Mouse (Mus musculus): ENCODE data around the gene Map3k6. TPM values are rescaled to one million over a fixed set of nuclear protein-coding genes. Genes with fewer than 3 reads are reported as not detected.

Gene Map3k6
- total RNA-seq, 2 experiments from 2014 or later: 22.5 to 30.1 TPM

DNA sequence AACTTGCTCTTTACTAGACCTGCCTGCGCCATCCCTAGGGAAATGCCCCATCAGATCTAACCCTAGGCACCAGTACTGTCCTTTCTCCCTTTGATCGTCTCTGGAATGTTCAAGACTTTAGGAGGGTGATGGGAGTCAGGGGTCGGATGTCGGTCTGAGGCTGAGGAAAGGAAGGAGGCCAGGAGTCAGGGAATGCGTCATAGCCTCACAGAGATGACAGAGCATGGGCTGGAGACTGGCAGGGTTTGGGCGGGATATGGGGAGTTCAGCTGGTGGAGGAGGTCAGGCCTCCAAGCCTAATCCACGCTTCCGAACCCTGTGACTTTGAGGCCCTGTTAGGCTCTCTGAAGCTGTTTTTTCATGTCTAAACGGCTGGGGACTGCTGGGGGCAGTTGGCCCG lies 27.0 kb upstream of the Map3k6 start:
- DNase-seq: no peak

DNA sequence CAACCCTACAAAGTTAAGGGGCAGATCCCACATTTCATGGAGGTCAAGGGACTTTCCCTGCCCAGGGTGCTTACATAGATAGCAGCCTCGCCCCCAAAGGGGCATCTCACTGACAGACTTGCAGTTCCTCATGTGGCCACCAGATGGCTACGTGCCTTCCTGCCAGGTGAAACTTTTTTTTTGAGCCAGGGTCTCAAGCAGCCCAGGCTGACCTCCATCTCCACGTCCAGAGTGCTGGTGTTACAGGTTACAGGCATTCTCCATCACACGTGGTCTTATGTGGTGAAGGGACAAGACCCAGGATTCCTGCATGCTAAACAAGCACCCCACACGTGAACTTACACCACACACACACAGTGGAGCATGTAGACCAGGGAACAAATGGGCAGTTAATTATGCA lies 23.0 kb upstream of the Map3k6 start:
- peak in 1 of 2 experiments; percentile 78 for DNase-seq

DNA sequence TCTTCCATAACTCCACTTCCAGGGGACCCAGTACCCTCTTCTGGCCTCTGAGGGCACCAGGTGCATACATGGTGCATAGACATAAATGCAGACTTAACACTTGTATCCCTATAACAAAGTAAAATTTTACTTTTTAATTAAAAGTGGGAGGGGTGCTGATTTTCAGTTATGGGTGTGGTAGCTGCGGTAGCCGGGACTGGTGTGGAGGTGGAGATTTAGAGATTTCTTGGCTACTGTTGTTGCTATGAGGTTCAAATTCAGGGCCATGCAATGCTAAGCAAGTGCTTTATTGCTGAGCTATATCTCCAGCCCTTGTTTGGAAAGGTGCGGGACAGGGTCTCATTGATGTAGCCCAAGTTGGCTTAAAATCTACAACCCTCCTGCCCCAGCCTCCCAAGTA lies 21.9 kb upstream of the Map3k6 start:
- no peak for DNase-seq

DNA sequence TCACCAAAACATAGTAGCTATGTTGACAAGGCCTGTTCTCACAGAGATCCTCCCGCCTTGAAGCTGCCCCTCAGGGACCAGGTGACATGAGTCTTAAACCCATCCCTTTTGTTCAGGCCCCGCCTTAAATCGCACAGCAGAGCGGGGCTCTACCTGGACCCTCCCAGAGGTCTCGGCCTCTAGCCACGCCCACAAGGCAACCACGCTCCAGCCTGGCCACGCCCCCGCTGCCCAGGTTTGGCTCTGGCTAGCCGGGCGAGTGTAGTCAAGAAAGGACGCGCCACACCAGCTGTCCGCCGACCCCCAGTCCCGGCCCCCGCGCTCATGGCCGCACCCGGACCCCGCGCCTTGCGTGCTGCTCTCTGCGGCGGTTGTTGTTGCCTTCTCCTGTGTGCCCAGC lies 20.0 kb upstream of the Map3k6 start:
- no peak for DNase-seq

DNA sequence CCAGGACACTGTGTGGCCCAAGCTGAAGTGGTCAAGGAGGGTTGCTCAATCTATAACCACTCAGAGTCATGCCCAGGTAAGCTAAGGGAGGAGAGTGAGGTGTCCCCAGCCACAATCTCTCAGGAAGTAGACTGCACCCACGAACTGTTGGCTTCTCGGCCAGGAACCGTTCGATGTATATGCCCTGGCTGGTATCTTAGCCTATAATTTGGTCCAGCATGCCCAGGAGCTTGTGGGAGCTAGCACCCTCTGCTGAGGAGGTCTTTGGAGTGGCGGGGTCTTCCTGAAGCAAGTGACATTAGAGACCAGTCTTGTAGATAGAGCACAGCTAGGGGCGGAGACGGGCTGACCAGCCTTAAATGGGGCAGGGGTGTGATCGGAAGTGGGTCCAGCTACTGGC lies 18.9 kb upstream of the Map3k6 start:
- DNase-seq: no peak

DNA sequence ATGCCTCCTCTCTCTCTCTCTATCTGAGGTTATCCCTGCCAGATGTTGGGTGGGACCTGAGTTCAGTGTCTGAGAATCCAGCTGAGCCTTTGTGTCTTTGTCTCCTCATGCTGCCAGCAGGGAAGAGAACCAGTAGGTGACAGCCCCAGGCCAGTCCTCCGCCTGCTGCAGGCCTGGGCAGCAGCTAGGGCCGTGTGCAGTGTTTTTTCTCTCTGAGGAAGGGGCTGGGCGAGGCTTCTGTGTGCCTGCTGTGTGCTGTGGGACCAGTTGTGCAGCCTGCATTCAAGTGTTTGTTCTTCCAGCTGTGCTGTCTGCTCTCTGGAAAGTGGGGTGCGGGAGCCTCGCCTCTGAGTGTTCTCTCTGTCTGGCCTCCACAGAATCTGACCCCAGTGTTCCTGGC lies 16.7 kb upstream of the Map3k6 start:
- no peak for DNase-seq

DNA sequence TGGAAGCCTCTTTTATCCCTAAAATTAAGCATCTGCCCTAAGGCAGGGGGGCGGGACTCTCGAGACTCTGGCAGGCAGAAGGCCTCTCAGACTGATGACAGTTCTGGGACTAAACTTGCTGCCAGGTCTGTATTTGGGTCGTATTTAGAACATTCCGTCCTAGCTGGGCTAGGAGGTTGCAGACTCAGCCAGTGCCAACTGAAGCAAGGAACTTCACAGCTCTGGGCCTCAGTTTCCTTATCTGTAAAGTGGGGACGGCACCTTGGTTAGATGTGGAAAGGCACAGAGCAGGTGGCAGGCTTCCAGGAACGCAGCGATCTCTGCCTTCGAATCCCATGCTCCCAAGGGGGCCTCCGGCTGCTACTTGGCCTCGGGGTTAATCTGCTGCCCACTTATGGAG lies 14.5 kb upstream of the Map3k6 start:
- DNase-seq: peak; percentile 62 to 77

DNA sequence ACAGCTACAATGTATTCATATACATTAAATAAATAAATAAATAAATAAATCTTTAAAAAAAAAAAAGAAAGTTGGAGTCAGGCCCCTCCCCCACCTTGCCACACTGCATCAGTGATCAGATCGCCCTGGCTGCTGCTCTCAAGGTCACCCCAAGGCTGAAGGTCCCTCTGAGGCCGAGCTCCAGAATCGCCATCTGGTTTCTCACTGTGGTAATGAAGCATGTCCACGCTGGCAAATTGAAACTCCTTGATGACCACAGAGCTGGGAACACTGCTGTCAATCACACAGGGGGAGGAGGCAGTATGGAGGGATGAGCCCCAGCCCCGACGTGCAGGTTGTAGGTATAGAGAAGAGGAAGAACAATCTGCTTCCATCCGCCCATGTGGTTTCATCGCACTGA lies 13.0 kb upstream of the Map3k6 start:
- DNase-seq: no peak

DNA sequence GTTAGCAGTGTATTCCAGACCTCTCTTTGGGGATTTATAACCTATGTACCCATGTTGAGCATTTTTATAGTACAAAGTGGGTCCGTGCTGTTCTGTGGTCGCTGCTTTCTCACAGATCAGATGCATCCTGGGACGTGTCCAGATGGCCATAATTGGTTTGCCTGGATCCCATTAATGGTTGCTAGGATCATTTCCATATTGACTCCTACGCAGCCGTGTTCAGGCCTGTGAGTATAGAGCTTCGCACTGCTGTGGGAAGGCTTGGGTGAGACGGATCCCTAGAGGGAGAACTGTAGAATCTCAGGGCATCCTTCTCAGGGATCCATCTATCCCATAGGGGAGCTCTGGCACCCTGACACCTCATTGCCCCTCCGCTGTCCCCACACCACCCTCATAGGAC lies 11.0 kb upstream of the Map3k6 start:
- no peak for DNase-seq

DNA sequence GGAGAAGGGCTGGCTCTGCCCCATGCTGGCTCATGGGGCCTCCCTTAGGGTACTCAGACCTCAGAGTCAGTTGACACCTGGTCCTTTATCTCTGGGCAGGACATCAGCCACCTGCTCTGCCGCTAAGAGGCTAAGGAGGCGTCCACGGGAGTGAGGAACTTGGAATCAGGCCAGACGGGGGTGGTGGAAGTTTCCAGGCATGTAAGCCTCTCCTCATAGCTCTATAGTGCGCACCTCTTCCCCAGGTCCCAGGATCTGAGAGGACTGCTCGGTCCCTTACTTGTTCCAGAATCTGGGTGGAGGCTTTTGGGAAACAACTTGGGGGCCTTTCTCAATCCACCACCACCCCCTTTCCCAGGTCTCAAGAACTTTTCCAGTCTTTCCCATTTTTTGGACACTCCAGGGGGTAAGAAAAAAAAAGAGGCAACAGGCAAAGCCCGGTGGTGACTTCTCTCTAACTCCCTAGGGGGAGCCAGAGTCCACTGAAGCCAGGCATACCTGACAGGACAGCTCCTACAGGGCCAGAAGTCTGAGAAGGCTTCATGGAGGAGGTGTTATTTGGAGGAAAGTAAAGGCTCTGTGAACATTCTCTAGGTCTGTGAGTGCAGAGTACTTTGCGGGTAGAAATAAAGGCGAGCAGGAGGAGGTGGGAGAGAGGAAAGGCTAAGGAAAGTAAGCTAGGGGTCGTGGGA lies 7.2 kb upstream of the Map3k6 start:
- DNase-seq: peak; percentile 68 to 75

DNA sequence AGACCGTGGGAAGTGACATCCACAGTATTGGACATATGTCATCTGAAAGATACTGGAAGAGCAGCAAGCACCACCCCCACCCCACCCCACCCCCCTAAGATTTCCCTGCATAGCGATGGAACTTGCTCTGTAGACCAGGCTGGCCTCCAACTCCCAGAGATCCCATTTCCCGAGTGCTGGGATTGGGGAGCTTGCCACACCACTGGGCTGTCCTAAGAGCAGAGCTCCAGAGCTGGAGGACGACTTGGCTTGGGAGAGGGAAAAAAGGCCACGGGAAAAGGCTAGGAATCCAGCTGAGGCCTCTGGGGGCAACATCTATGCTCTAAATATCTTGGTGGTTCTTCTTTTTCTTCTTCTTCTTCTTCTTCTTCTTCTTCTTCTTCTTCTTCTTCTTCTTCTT lies 5.8 kb upstream of the Map3k6 start:
- DNase-seq: no peak

DNA sequence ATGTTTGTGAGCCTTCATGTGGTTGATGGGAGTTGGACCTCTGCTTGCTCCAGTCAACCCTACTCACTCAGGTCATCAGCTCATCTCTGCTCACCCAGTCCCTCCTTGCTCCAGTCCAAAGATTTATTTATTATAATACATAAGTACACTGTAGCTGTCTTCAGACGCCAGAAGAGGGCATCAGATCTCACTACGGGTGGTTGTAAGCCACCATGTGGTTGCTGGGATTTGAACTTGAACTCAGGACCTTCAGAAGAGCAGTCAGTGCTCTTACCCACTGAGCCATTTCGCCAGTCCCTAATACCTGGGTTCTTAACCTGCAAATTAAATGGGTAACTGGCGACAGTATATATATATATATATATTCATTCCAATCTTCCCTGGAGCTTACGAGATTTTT lies 5.2 kb upstream of the Map3k6 start:
- no peak for DNase-seq

DNA sequence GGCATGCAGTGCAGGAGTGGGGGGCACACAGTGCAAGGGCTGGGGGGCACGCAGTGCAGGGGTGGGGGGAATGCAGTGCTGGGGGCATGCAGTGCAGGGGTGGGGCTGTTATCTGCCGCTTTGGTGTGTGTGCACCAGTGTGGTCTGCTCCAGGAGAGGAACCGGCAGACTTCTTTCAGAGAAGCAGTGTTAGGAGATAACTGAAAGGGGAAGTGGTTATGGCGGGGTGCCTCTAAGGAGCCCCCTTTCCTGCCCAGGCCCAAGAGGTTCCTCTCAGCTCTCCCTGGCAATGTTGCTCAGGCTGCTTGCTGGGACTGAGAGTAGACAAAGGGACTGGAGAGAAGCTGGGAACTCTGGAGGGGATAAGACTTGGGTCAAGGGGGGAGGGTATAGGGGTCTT lies 2.7 kb upstream of the Map3k6 start:
- no peak for DNase-seq

DNA sequence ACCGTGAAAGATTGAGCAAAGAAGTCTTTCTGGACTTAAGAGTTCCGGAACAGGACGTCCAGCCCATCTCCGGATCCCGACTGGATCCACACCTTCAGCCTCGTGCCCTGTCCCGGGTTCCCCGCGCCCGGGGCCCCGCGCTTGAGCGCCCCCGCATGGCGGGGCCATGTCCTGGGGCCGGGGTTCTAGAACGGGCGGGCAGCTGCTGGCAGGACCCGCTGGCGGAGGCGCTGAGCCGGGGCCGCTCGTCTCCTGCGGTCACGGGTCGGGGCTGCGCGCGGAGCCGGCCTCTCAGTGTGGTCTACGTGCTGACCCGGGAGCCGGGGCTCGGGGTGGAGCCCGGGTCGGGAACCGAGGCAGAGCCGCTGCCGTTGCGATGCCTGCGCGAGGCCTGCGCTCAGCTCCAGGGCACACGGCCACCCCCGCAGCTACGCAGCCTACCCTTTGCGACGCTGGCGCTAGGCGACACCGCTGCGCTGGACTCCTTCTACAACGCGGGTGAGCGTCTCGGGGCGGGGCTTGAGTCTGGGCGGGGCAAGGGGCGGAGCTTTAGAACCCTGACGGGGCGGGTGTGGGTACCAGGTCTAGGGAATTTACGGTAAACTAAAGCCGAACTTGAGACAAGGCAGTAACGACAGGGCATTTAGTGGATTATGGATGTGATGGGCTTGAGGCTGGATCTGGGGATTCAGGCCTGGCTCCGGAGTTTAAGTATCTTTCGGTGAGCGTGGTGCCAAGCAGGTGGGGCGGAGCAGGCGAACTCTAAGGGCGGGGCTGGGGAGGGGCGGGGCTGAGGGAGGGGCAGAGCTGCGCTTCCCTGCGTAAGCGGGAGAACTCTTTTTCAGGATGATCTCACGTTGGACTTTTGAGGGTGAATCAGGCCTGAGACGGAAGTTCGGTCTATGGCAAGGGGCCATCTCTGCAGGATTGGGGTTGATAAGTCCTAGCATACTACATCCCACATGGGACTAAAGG lies 603 bp downstream of the Map3k6 start:
- peak; percentile 96 to 98 for DNase-seq

DNA sequence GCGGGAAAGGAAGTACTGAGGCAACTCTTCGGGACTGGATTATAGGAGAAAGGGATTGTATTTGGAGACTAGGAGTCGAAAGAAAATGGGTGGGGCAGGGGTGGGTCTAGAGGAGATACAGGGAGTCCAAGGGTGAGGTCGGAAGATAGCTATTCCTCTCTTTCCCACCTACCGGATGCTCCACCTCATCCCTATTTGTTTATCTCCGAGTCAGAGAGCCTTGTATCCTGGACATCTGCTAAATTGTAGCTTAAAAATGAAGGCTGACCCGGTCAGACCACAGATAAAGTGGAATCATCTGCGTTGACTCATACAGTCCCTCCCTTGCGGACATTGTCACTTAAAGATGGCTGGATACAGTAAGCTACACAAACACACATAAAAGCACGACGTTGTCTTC lies 1.3 kb downstream of the Map3k6 start:
- no peak for DNase-seq

DNA sequence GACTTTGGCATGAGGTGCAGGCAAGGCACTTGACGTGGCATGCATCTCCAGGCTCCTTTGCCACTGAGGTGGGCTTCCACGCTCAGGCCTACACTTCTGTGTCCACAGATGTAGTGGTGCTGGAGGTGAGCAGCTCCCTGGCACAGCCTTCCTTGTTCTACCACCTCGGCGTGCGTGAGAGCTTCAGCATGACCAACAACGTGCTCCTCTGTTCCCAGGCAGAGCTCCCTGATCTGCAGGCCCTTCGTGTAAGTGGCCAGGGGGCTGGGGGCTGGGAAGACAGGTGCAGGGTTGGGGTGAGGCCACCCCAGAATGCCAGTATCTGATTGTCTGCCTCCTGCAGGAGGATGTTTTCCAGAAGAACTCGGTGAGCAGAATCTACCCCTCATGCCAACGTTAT lies 2.1 kb downstream of the Map3k6 start:
- DNase-seq: no peak

DNA sequence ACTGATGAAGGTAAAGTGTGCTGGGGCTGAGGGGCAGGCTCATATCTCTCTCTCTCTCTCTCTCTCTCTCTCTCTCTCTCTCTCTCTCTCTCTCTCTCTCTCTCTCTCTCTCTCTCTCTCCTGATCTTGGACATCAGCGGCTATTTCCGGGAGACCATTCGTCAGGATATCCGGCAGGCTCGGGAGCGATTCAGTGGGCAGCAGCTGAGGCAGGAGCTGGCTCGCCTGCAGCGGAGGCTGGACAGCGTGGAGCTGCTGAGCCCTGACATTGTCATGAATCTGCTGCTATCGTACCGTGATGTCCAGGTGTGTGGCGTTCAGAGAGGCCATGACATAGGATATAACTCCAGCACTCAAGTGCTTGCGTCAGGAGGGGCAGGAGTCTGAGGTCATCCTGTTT lies 2.9 kb downstream of the Map3k6 start:
- no peak for DNase-seq

DNA sequence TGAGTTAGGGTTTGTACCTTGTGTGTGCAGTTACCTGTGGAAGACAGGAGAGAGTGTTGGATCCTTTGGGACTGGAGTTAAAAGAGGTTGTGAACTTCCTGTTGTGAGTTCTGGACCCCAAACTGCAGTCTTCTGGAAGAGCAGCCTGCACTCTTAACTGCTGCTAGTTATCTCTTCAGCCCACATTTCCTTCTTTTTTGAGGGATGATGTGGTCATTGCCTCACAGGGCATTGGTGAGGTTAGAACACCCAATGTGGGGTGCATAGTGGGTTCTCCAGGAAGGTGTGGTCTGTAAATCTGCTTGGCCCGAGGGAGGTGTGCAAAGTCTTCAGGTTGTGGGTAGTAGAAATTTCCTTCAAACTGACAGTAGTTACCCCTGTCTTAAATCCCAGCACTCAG lies 3.7 kb downstream of the Map3k6 start:
- DNase-seq: no peak

DNA sequence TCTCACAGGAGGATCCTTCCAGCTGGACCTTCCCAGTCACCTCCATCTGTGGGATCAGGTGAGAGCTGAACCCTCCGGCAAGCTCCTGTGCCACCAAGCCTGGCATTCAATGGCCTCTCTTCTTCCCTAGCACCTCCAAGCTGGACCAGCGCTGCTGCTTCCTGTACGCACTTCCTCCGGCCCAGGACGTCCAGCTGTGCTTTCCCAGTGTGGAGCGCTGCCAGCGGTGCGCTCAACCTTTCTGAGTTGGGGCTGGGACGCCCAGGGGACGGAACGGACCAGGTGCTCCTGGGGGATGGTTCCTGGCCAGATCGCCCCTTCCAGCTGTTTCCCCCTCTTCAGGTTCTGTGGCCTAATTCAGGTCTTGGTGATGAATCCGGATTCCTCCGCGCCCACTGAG lies 6.5 kb downstream of the Map3k6 start:
- DNase-seq: peak; percentile 64 to 81

DNA sequence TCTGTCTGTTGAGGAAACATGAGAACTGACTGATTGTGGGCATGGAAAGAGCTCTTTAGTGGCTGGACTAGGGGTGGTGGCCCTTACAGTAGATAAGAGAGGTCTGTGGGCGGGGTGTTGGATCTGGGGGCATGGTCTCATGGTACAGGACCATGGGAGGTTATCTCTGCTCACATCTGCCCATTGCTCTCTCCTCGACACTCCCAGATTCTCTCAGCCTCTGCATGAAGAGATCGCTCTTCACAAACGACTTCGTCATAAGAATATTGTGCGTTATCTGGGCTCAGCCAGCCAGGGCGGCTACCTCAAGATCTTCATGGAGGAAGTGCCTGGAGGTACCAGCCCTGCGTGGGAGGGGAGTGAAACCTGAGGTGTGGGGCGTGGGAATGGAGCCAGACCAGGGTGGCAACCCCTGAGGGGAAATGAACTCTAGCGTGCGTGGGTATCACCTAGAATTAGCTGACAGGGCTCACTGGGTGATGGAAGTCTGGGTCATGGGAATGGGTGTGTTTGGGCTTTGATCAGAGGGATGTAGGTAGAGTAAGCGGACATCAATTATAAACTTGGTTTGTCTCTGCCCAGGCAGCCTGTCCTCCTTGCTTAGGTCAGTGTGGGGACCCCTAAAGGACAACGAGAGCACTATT lies 7.3 kb downstream of the Map3k6 start:
- DNase-seq: no peak

DNA sequence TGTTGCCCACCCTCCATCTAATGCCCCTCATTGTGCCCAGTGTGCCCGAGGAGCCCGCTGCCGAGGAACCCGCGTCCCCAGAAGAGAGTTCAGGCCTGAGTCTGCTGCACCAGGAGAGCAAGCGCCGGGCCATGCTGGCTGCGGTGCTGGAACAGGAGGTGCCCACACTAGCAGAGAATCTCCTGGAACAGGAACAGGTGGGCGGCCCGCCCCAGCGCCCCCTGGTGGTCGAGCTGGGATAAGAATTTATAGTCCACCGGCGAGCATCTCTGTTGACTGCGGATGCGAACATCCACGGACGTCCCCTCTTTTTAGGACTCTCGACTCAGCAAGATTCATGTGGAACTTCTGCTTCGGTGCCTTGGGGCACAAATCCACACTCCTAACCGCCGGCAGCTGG lies 10.0 kb downstream of the Map3k6 start:
- peak; percentile 83 to 90 for DNase-seq

DNA sequence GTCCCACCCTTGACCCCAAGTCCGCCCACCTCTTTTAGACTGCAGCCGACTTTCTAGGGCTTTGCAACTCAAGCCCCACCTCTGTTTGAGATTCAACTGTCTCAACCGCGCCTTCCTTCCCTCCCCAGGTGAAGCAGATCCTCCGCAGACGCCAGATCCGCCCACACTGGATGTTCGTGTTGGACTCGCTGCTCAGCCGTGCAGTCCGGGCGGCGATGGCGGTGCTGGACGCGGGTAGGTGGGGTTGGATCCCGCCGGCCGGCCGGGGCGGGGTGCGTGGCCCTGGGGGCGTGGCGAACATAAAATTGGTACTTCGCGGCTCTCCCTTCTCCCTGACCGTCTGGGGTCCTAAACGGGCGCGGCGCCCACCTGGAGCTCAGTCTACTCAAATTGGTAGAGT lies 10.6 kb downstream of the Map3k6 start:
- DNase-seq: no peak

DNA sequence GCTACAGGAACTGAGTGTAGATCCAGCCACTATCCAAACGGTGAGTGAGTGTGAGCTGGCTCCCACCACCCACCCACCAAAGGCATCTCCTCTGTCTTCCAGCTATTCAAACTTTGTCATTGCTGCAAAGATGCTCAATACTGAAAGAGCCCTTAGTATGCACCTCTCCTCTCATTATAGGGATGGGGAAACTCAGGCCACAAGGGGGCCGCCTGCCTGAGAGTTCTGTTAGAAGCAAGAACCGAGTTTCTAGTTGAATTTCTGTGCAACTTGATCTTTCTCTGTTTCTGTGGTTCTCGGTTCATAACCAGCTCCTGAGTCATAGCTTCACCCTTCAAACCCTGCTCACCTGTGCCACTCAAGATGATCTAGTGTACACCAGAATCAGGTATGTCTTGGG lies 11.5 kb downstream of the Map3k6 start:
- no peak for DNase-seq

Data from heart, adult 18-20 months (tissue).